Mouse (Mus musculus) heart, embryonic 12.5 days (tissue): ENCODE results near the gene Rnf217. TPM values are rescaled to one million over a fixed set of nuclear protein-coding genes. Genes with fewer than 3 reads are reported as not detected.

Source experiments
- ATAC-seq: fragments of 200-750 bp; cut with Nextera tagmentation; 2 replicates; pipeline ENCODE4 v1.8.0; 2017; ENCODE audit warnings: moderate TSS enrichment, moderate library complexity; ENCODE audit not compliant: insufficient number of reproducible peaks, low FRiP score
- H3K27ac ChIP-seq: fragments of 300-500 bp; sonication (generic); 2 replicates; pipeline ENCODE4 v1.5.1; 2016; ENCODE audit warnings: mild to moderate bottlenecking, moderate library complexity; ENCODE audit not compliant: poor library complexity, severe bottlenecking
- H3K27me3 ChIP-seq: fragments of 300-500 bp; sonication (generic); replicated peaks from 2 replicates; pipeline ENCODE4 v1.6.1; 2016; ENCODE audit warnings: mild to moderate bottlenecking, moderate library complexity
- H3K36me3 ChIP-seq: fragments of 300-500 bp; sonication (generic); 2 replicates; pipeline ENCODE4 v1.6.1; 2016; ENCODE audit warnings: mild to moderate bottlenecking, moderate library complexity
- H3K4me1 ChIP-seq: fragments of 300-500 bp; sonication (generic); replicated peaks from 2 replicates; pipeline ENCODE4 v1.6.1; 2016; ENCODE audit warnings: mild to moderate bottlenecking
- H3K4me2 ChIP-seq: fragments of 300-500 bp; sonication (generic); 2 replicates; pipeline ENCODE4 v1.6.1; 2016; ENCODE audit warnings: mild to moderate bottlenecking, moderate library complexity
- H3K4me3 ChIP-seq: fragments of 300-500 bp; sonication (generic); 2 replicates; pipeline ENCODE4 v1.5.1; 2016; ENCODE audit warnings: mild to moderate bottlenecking
- H3K9ac ChIP-seq: fragments of 300-500 bp; sonication (generic); 2 replicates; pipeline ENCODE4 v1.6.1; 2016; ENCODE audit warnings: mild to moderate bottlenecking, moderate library complexity
- H3K9me3 ChIP-seq: fragments of 300-500 bp; sonication (generic); replicated peaks from 2 replicates; pipeline ENCODE4 v1.6.1; 2016; ENCODE audit warnings: mild to moderate bottlenecking, moderate library complexity
- WGBS: fragments of 180-500 bp; shearing (Covaris S2); methylation state at CpG from one replicate; pipeline ENCODE4 v1.1.7; 2016; 5-methylcytosine and 5-hydroxymethylcytosine counted together
- polyA plus RNA-seq: library from polyadenylated mRNA; unstranded; fragments of >200 nt; fragmentation: Nextera tagmentation; extraction: Ambion mirVana; gene quantifications from 2 replicates; pipeline ENCODE4 v1.2.1, GENCODE M21; 2016

Rnf217 gene
- polyA plus RNA-seq, 1 experiment from 2014 or later: 1.6 TPM

DNA sequence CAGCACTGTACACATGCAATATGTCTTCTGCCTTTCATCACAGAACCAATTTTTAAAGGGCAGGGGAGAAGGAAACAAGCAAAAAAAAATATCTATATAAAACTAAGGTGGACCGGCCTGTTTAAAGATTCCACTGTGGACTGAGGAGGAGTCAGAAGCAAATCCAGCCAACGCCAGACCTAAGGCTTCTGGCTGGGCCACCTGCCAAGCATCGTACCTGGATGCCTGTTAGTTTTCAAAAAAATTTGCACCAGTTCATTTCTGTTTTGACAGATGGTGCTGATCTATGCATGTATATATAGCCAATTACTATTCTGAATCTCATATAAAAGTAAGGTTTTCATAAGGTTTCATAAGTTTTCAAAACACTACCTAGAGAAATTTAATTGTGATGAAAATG, 113.2 kb downstream of the Rnf217 start:
- H3K4me1 ChIP-seq: no peaks in the 10 kb centered on the region

DNA sequence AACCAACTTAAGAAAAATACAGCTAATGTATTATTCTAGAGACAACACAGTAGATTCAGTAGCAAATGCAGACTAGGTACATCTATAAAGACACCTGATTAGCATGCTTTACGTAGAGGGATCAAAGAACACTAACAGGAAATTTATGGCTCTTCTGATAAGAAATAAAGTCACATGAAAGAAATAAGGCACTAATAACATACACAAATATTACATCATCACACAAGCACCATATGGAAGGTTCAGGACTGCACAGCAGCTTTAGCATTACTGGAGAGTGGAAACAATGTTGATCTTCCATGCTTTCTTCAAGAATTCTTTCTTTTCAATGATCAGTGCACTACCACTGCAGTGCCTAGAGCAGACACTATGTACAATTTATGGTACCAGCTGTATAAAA, 114.7 kb downstream of the Rnf217 start:
- Histone ChIP-seq H3K4me2 (no peak overlapping the region), H3K4me3 (no peak overlapping the region), H3K36me3 (peaks cover 14% of the 10 kb centered on the region), H3K27me3 (no peaks in the 10 kb centered on the region), H3K4me1 (no peaks in the 10 kb centered on the region), H3K27ac (no peak overlapping the region), H3K9ac (no peak overlapping the region), H3K9me3 (0 out of 2 replicates have a peak, but pooled peaks cover 3% of the 10 kb centered on the region)
- 91% methylated on average over 1 of the region's 1 CpGs for WGBS
- ATAC-seq: no peak

More for the DNA sequence above, 113.2 kb downstream of the Rnf217 start:
- H3K36me3 ChIP-seq: 0 out of 2 replicates have a peak, but pooled peaks cover under 1% of the 10 kb centered on the region
- H3K27me3 ChIP-seq: no peaks in the 10 kb centered on the region
- WGBS: 90% methylated on average over 3 of the region's 3 CpGs
- ATAC-seq: no peak
- no peak overlapping the region for H3K4me3 ChIP-seq
- no peak overlapping the region for H3K27ac ChIP-seq
- no peaks in the 10 kb centered on the region for H3K9me3 ChIP-seq
- H3K4me2 ChIP-seq: no peak overlapping the region
- no peak overlapping the region for H3K9ac ChIP-seq

DNA sequence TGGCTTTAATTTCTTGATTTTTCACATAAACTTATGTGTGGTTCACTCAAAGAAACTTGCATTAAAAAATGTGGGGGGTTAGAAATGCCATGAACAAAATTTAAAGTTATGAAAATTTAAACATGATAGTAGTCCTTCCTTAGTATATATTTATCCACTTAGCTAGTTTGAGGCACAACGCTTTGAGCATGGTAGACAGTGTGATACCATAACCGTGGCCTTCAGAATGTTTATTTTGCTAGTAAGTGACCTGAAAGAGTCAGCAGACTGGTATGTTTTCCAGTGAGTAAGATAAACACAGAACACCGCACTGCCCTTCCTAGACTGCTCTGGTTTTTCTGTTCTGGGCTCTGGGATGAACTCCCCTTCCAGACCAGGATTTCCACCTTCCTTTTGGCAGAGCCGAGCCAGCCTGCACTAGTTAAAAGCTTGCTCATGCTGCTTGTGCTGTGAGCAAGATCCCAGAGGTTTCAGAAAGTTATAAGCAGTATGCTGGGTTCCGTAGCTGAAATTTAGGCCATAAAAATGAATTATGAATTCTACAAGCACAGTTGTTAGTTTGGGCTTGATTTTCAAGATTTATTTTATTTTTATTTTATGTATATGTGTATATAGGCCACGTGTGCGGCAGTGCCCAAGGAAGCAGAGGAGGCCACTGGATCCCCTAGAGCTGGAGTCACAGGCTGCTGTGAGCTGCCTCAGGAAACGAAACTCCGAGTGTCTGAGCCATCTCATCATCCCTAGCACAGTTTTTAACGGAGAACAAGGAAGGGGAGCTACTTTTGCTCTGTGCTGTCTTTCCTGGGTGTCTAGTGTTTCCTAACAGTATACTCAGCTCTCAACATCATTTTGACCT, 141.7 kb downstream of the Rnf217 start:
- WGBS: 52% methylated on average over 10 of the region's 10 CpGs
- no peaks in the 10 kb centered on the region for H3K4me1 ChIP-seq
- H3K9ac ChIP-seq: no peak overlapping the region
- no peak overlapping the region for H3K4me2 ChIP-seq
- H3K27ac ChIP-seq: no peak overlapping the region
- peak; percentile 15; the same call in 1 of the 2 replicates for ATAC-seq
- no peaks in the 10 kb centered on the region for H3K27me3 ChIP-seq
- H3K9me3 ChIP-seq: no peaks in the 10 kb centered on the region
- H3K36me3 ChIP-seq: no peaks in the 10 kb centered on the region
- H3K4me3 ChIP-seq: no peak overlapping the region

DNA sequence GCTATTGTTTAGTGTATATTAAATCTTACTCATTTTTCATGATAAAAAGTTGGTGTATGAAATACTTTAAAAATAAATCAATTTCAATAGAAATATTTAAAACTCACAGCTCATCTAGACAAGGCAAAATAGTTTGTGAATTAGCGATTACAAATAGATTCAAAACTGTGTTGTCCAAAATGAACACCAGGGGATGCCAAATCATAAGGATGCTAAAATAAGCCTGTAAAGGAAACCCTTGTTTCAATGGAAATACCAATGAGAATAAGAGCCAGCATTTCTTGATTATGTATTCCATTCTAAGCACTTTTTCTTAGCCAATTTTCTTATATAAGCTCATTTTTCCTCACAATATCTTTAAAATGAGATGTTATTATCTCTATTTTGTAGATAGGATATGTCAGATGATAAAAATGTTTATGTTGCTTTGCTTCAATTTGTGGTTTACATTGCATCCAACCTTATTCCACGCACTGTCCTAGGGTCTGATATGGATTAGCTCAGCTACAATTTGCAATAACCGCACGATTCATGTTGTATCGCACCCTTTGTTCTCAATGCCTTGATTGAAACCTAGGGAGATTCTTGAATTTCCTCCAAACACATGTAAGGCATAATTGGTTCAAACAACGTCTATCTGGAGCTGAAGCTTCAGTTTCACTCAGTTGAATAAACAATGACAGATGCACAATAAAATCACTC, 143.0 kb downstream of the Rnf217 start:
- WGBS: 85% methylated on average over 6 of the region's 6 CpGs
- H3K4me2 ChIP-seq: no peak overlapping the region

DNA sequence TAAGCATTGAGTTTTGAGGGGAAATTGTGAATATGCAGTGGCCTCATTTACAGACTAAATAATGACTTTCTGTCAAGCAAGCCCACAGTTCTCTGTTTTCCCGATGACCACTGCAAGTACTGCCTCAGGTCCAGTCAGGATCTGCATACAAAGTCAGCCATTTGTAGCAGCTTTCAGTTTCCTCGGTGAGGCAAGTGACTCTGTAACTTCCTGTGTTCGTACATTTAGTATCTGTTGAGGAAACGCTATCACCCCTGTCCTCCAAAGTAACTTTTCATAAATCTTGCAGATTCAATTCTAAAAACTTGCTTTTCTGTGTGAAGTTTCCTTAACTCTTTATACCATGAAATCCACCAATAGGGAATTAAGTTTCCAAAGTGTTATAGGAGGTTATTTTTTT, 143.6 kb downstream of the Rnf217 start:
- no peaks in the 10 kb centered on the region for H3K9me3 ChIP-seq
- ATAC-seq: no peak
- H3K4me3 ChIP-seq: no peak overlapping the region
- 55% methylated on average over 4 of the region's 4 CpGs for WGBS
- no peak overlapping the region for H3K4me2 ChIP-seq
- no peak overlapping the region for H3K27ac ChIP-seq
- H3K27me3 ChIP-seq: no peaks in the 10 kb centered on the region
- H3K36me3 ChIP-seq: no peaks in the 10 kb centered on the region
- H3K4me1 ChIP-seq: no peaks in the 10 kb centered on the region
- no peak overlapping the region for H3K9ac ChIP-seq

More for the DNA sequence above, 143.0 kb downstream of the Rnf217 start:
- Histone ChIP-seq H3K36me3 (no peaks in the 10 kb centered on the region), H3K4me3 (no peak overlapping the region), H3K9ac (no peak overlapping the region), H3K27ac (no peak overlapping the region), H3K27me3 (no peaks in the 10 kb centered on the region), H3K4me1 (no peaks in the 10 kb centered on the region), H3K9me3 (no peaks in the 10 kb centered on the region)
- ATAC-seq: no peak

DNA sequence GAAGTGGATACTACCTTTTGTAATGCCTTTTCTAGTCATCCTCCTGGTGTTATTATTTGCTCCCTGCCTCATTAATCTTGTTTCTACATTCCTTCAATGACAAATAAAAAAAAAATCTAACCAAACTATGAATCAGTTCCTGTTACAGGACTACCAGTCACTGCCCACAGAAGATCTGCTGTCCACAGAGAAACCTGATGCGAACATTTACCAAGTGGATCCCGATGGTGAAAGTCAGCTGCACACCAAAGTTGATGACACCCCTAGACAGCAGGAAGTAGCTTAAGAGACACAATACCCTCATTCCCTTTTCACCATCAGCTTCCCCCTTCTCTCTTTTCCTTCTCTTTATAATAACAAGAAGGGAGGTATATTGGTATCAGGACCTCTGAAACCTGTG, 145.9 kb downstream of the Rnf217 start:
- H3K4me1 ChIP-seq: no peaks in the 10 kb centered on the region
- H3K27ac ChIP-seq: no peak overlapping the region
- H3K9me3 ChIP-seq: no peaks in the 10 kb centered on the region
- H3K4me2 ChIP-seq: no peak overlapping the region
- H3K9ac ChIP-seq: no peak overlapping the region
- 90% methylated on average over 2 of the region's 2 CpGs for WGBS
- no peaks in the 10 kb centered on the region for H3K36me3 ChIP-seq
- H3K4me3 ChIP-seq: no peak overlapping the region
- no peak for ATAC-seq
- no peaks in the 10 kb centered on the region for H3K27me3 ChIP-seq

DNA sequence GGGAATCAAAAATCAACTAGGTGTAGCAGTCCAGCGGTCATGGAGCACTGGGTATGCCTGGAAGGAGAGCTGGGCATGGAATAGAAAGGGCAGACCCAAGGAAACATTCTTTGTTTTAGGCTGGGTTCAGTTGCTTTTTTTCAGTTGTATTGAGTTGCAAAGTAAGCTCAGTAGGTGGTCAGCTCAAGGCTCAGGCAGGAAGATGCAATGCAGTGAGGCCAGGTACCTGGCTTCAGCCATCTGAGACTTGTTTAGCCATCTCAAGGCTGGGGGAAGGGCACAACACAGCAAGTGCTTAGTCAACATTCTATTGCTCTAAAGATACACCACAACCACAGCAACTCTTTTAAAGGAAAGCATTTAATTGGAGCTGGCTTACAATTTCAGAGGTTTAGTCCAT, 152.2 kb downstream of the Rnf217 start:
- no peaks in the 10 kb centered on the region for H3K4me1 ChIP-seq
- H3K27ac ChIP-seq: no peak overlapping the region
- no peaks in the 10 kb centered on the region for H3K9me3 ChIP-seq
- no peak overlapping the region for H3K4me3 ChIP-seq
- ATAC-seq: no peak
- WGBS: 56% methylated on average over 1 of the region's 1 CpGs
- no peak overlapping the region for H3K9ac ChIP-seq
- H3K27me3 ChIP-seq: no peaks in the 10 kb centered on the region
- H3K36me3 ChIP-seq: no peaks in the 10 kb centered on the region
- H3K4me2 ChIP-seq: no peak overlapping the region

DNA sequence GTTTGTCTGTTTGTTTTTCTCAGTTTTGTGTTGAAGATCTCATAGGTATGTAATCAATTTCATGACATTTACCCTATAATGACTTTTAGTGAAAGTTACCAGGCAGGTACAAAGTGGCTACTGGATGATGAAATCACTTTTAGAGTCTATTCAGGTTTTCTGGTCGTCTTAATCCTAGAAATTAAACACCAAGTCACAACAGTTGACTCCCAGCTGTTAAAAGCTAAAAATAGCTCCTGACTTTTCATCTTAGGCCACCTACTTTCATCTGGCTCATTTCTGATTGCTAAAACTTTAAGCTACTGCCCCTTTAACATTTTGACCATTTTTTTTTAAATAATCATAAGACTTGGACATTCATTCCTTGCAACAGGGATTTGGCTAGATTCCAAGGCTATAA, 161.9 kb downstream of the Rnf217 start:
- H3K9ac ChIP-seq: no peak overlapping the region
- H3K4me3 ChIP-seq: no peak overlapping the region
- H3K4me2 ChIP-seq: no peak overlapping the region
- H3K9me3 ChIP-seq: no peaks in the 10 kb centered on the region
- 36% methylated on average over 1 of the region's 1 CpGs for WGBS
- no peaks in the 10 kb centered on the region for H3K27me3 ChIP-seq
- no peak for ATAC-seq
- H3K27ac ChIP-seq: no peak overlapping the region
- peaks cover 13% of the 10 kb centered on the region for H3K4me1 ChIP-seq
- no peaks in the 10 kb centered on the region for H3K36me3 ChIP-seq

DNA sequence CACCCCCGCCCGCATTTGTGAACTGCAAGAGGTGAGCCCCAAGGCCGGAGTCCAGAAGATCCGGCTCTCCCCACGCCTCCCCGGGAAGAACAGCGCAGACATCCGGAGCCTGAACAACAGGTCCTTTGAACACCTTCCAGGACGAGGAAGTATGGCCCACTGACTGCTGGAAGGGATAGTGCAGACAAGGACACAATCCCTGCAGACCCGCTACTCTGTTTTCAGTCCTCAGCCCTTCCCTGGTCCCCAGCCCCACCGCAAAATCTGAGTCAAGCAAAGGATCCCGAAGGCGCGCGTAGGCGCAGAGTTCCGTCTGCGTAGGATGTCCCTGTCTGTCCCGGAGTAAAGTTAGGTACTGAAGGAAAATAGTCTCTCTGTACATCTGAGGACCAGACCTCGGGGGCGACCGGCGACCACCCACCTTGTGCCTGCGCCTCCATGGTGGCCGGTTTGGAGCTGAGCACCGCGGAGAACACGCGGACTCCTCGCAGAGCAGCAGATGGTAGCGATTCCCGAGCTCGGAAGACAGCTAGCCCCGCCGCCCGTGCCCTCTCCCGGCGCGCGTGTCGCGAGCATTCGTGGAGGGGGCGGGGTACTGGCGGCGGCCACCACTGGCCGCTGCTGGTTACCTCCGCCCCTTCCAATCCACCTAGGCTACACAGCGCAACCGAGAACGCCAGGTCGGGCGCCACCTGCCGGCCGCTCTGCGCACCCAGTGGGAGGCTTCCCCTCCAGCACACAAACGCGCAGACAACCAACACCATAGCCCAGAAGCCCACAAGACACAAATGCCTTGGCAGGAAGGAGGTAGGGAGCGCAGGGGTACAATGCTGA, 163.5 kb downstream of the Rnf217 start, which contains the start of gene Tpd52l1:
Gene Tpd52l1, minus strand, starts transcription at position 668 of the 834 bp plus-strand sequence.
- H3K4me3 ChIP-seq: peak within 1 kb of the TSS; percentile 69
- H3K27me3 ChIP-seq: no peaks in the 10 kb centered on the region
- peak; percentile 94 for ATAC-seq
- H3K9ac ChIP-seq: peak within 1 kb of the TSS; percentile 62
- no peak within 1 kb of the TSS for H3K27ac ChIP-seq
- peaks cover 13% of the 10 kb centered on the region for H3K4me1 ChIP-seq
- no peaks in the 10 kb centered on the region for H3K36me3 ChIP-seq
- H3K4me2 ChIP-seq: peak within 1 kb of the TSS; percentile 78
- no peaks in the 10 kb centered on the region for H3K9me3 ChIP-seq
- WGBS: 1% methylated on average over 59 of the region's 59 CpGs

DNA sequence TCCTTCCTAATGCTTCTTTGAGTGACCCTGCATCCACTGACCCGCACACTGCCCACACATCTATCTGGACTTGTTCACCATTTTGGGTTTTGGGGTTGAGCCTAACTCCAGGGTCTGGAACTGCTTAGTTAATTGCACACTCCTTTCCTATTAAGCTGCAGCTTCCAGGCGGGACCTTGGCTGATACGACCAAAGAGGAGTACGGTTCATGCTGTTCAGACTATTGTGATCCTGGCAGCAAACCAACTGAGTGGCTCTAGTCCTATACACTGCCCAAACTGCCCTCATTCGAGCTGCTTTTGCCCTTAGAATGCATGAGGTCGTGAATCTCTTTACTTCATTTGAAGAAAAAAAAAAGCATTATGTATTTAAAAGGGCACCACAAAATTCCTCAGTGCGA, 164.8 kb downstream of the Rnf217 start:
- no peak overlapping the region for H3K4me2 ChIP-seq
- H3K9me3 ChIP-seq: no peaks in the 10 kb centered on the region
- peaks cover 13% of the 10 kb centered on the region for H3K4me1 ChIP-seq
- no peaks in the 10 kb centered on the region for H3K27me3 ChIP-seq
- H3K27ac ChIP-seq: no peak overlapping the region
- ATAC-seq: no peak
- H3K9ac ChIP-seq: no peak overlapping the region
- H3K36me3 ChIP-seq: no peaks in the 10 kb centered on the region
- H3K4me3 ChIP-seq: no peak overlapping the region
- 83% methylated on average over 7 of the region's 7 CpGs for WGBS
